Mouse (Mus musculus) layer of hippocampus, adult 8-10 months (tissue): Measurements from ENCODE around the gene Ptprm. TPM values are rescaled to one million over a fixed set of nuclear protein-coding genes. Genes with fewer than 3 reads are reported as not detected.

Experiments used
- DNase-seq, 2 experiments: peaks; one replicate each; pipeline ENCODE4 v3.0.0; 2022; ENCODE audit warnings: low spot score in 2 of 2
- total RNA-seq, 4 experiments: library from RNA; stranded (reverse); gene quantifications; 2 replicates each; pipeline ENCODE4 v1.2.4; 2022

Ptprm gene
- total RNA-seq, 4 experiments from 2014 or later = 24.6 to 31.6 (median 27.6) TPM

DNA sequence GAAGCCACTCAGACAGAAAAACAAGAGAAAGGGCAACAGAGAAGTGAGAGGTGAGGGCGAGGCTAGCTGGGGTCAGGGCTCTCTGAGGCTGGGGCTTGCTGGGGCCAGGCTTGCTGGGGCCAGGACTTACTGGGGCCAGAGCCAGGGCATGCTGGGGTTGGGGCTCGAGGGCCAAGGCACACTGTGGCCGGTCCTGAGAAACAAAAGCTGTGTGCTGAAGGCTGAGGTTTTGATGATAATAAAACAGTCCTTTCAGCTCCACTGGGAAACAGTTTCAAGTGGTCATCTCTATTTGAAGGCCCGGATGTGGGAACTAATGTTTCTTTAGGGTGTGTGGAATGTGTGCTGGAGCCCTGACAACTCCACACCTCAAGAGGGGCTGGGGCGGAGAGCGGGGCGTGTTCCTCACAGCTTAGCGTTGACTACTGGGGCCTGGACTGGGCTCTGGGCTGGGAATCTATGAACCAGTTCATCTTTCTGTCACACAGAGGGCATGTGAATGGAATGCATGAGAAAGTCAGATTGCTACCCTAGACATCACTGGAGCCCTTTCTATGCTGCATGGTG is 615.4 kb downstream of the Ptprm start:
- no peak for DNase-seq

DNA sequence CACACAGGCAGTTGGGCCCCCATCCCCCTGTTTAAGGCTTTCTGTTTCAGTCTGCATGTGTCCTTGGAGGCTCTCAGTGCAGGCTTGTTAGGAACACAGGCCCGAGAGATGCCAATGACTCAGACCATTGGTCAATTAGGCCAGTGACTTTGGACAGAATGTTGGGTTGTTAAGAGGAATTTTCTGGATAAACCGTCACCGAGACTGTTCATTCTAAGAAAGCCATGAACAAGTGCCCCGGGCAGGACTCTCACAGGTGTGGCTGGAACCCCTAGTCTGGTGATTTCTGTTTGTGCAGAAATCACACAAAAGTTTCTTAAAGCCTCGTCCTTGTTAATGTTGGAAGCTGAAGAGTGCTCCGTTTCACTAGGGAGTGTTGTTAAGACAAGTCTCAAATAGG is 615.9 kb downstream of the Ptprm start:
- no peak for DNase-seq

DNA sequence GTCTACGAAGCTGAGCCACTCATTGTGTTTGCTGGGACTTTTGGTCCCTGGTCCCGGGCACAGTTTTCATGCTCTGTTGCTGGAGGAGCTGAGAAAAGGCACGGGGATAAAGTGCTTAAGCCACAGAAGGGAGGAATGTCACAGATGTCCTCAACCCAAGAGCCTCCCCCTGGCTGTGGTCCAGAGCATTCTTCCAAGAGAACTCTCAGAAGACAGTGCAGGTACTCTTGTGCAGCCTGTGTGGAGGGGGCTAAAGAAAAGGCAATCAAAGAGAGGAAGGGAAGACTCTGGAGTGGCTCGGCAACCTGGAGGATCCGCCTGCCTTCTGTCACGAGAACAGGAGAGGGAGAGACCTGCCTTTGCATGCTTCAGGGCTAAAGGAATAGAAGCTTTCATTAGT is 617.8 kb downstream of the Ptprm start:
- no peak for DNase-seq

DNA sequence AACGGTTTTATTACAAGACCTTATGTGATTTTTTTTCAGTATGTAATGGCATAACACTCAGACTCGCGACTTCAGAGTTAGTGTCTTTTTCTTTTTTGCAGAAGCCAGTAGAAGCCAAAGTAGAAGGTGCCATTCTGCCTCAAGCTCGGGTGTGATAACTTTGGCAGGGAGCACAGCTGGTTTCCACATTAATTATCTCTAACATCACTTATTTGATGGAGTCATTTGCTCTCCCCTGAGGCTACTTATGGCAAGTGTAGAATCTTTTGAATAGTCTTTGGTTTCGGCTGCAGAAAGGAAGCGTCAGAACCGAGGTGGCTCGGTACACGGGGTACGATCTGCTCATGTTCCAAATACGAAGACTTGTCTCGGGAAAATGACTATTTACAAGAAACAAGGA is 620.7 kb downstream of the Ptprm start:
- DNase-seq = no peak

DNA sequence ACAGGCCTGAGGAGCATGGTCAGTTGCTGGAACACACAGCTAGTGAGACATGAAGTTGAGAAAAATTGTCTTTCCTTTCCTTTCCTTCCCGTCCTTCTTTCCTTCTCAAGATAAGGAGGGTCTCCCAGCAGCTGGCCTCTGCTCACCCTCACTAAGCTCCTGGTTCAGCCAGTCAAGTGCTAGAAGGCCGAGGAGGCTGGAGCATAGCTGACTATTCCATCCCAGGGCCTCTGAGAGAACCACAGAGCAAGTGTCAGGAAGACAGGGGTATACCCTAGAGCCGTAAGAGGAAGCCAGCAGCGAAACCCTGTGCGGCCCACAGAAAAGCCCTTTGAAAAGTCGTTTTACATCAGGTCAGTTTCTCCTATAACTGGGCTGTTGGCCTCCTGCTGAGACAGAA is 624.3 kb downstream of the Ptprm start:
- DNase-seq = no peak

DNA sequence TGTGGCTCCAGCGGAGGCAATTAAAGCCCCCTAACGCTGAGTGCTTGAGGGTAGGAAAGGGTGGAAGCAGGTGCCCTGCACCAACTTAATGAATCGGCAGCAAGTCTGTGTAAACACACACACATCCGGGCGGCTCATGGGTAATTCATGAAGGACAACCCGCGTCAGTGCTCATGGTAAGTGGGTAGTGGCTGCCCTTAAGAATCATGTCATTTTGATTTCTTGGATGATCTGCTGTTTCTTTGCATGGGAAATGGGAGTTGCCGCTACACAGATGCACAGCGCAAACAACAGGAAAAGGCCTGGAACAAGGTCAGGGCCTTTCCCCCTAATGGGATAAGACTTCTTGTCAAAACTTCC is 633.3 kb downstream of the Ptprm start:
- no peak for DNase-seq

DNA sequence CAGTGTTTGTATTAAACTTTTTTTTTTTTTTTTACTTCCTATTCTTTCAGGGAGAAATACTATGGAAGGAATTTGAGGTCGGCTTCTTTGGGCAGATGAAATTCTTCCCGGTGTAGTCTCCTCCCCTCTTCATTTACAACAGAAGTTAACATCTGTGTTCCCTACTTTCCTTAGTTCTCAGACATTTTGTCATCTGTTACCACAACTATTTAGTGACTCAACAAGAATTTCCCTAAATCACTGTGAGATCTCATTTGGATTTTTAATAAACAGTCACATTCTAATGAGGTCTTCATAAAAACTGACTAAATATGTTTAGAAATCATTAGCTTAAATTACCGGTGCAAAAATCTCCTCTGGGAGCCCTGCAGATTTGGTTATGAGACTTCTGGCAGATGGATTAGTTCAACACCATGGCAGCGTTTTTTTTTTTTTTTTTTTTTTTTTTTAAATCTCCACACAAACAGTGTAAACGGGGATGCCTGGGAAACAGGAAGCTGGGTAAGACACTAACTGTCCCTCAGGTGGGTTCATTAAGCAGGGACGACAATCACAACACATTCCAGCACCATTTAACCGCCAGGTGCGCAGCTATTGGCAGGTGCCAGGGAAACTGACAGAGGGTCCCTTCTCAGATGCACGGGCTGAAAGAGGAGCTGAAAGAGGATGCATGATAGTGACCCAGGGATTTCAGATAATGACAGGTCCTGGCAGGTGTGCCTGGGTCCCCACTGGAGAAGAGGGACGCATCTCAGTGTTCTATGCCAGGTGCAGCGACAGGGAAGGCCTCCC is 633.9 kb downstream of the Ptprm start:
- no peak for DNase-seq

DNA sequence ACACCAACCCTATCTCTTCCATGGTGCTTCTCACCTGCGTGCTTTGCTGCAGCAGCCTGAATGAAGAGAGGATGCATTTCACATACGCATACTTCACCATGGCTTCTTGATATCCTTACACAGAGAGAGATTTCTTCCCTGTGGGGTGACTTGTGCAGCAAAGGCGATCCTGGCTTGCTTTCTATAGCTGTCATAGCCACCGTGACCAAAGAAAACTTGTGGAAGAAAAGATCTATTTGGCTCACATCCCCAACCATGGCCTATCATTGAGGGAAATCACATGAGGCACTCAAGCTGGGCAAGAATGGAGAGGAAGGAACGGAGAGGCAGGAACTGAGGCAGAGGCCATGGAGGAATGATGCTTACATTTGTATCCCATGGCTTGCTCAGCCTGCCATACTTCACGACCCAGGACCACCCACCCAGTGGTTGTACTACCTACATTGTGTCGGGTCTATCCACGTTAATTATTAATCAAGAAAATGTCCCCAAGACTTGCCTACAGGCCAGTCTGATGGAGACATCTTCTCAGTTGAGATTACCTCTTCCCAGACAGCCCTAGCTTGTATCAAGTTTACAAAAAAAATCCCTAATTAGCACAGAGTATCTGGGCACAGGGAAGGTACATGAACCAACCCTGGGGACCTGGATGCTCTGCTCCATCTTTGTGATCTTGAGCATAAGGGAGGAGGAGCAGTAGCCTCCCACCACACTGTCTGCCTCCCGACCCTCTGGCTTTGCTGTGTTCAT is 641.6 kb downstream of the Ptprm start:
- no peak for DNase-seq

DNA sequence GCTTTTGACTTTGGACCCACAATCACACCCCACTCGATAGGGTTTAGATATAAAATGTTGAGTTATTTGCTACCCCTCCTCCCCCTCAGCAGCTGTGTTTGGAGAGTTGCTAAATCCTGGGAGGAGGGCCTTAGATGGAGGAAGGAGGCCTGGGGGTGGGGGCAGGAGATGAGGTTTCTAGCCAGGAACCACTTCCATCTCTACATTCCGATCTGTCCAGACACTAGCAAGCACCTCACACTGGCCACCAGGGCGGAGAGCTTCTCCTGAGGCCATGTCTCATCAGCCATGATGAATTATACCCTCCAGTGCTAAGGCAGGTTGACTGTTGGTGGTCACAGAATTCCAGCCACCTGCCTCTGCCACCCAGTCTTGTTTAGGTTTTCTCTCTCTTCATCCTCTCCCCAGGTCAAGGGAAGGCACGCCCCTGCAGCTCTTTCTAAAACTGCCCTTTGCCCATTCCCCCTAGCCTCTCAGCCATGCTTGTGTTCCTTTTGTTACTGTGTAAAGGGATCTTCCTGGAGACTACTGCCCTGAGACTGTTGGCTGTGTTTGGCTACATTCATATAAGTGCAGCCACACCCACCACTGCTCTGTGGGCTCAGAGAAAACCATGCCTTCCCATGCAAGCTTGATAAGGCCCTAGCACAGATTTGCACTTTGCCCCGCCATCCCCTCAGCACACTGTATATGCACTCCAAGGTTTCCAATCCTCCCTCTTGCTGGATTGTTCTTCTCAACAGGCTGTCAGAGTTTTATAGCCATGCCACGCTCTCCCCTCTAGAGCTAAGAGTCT is 642.8 kb downstream of the Ptprm start:
- no peak for DNase-seq

DNA sequence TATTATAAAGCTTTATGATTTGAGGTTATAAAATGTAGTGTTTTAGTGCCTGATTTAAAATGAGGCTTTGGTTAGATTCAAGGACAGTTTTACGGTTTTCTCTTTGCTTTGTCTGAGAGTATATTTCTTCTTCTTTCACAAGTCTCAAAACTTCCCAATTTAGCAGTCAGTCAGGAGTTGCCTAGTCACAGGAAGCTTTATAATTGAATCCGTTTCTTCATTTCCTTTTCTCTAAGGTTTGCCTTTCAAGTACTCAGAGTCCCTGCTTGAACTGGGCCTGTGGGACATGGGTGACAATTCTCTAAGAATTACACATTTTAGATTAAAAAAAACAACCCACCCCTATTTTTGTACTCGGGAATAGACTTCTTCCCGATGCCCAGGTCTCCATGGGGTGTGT is 643.7 kb downstream of the Ptprm start:
- no peak for DNase-seq

DNA sequence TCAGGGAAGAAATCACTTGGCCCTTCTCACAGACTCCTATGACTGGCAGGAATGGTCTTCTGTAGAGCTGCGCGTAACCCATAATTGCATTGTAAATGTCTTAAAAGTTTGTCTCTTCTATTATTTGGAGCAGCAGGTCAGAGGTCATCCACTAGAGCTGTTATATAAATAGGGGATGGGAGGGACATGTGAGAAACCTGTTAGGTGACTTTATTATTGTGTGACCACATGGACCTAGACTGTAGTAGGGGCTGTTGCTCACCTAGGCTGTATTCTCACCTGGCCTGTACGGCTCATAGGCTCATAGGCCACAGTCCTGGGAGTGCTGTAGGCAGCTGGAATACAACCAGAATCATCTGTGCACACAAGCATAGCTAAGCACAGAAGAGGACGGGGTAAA is 645.5 kb downstream of the Ptprm start:
- no peak for DNase-seq

DNA sequence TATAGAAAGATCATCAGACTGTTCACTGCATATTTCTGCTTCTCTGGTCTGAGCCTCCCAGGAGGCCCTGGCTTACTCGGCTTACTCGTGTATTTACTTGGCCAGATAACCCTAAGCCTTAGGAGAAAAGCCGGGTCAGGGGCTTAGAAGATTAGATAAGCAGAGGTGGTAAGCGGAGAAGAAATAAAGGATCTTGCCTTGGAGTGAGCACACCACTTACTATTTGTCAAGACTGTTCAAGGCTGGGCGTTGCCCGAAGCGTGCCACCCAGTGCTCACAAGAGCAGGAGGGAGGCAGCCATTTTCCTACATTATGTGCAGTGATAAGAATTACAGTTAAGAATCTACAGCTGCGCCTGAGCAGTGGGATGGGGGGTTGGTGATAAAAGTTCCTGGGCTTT is 646.6 kb downstream of the Ptprm start:
- DNase-seq = no peak

DNA sequence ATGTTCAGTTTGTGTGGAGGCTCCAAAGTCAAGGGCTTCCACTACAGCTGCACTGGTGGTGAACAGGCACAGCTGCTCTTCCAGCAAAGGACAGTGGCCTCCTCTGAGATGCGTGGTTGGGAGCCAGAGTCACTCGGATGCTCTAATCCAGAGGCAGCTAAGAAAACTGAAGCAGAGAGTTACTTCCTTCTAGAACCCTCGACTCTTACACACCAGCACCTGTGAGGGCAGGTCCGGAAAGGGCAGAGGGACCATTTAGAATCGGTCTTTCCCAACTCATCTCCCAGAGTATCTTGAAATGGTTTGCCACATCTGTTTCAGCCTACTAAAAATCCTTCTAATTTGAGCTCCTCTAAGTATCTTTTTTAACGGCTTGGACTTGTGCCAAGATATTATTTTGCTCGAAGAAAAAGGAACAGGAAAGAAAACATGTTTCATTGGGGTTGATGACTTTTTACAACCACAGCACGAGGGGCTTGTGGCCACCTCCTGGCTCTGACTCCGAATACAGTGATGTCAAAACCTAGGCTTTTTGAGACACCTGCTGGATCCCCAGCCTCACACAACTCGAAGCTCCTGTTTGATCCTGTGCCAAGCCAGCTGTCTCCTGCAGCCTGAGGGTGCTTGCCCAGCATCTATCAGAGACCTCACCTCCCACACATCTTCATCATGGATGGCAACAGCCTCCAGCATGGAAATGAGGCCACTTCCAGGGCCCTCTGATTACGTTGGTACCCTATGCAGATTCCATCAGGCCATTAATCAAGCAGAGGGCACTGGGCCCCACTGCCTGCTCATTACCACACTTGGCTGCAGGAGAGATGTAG is 652.7 kb downstream of the Ptprm start:
- DNase-seq = no peak

DNA sequence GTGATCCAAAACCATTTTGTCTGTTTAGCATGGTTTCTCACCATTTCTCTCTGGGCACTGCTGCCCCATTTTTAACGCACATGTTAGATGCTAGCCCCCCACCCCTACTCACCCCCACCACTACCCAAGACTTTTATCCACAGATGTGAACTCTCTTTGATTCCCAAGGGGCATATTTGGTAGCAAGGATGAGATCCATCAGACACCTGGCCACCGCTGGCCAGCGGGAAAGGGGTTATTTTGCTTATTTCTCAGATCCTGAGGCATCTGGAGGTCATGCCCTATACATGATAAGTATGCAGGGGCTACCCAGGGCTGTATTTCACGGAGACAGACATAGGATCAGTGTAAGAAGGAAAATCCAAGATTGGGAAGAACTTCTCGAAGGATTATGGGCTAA is 654.4 kb downstream of the Ptprm start:
- DNase-seq = no peak

DNA sequence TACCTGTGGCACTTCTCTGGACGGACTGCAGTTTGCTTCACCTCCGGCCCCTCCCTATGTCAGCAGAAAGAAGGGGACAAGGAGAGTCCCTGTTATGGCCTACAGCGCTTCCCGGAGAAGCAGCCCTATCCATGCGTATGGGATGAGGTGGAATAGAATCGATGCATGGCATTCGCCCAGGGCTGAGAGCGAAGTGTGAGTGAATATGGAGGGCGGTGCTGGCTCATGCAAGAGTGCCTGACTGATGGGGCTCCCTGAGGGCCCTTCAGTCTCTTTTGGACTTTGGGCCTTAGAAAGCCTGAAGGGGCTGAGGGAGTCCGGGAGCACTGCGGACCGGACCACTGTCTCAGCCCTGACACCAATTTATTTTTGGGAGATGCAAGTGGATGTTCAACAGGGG is 656.6 kb downstream of the Ptprm start:
- no peak for DNase-seq

DNA sequence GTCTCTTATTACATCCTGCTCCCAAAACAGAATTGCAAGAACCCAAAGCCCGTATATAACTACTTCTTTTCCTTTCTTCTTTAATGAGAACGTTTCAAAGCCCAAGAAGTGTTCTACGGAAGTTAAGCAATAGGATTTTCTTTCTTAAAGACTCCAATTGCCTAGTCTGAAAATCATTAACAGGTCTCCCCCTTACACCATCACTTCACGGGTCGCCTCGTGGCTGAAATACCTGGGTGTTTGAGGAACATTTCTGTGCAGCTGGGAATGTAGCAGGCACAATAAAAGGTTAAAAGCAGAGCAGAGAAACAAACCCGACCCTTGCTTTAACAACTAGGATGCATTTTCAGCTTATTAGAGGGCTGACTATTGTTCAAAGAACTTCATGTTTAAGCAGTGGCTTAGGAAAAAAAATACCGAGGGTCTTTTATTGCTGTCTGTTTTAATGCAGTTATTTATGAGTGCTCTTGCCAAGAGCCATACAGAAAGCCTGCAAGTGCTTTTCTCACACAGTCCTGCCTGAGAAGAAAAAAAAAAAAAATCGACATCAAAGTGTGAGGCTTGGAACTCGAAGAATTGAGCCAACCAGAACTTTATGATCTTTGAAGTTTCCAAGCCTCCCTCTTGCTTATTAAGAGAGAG is 657.6 kb downstream of the Ptprm start:
- DNase-seq = no peak

DNA sequence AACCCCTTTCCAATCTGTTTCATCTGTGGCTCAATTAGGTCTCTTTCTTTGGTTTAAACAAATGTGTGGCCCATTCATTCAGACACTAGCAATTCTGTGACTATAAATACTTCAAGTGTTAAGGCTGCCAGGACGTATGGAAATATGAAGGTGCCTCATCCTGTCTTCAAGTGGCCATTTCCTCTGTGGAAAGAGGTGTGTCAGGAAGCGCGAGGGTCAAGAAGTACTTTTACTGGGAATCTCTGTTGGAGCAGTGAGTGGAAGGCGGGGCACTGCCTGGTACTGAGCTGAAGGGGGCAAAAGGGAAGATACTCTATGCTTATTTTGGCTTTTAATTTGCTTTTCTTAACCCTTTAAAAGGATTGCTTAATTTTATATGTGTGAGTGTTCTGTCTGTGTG is 659.9 kb downstream of the Ptprm start:
- DNase-seq = no peak

DNA sequence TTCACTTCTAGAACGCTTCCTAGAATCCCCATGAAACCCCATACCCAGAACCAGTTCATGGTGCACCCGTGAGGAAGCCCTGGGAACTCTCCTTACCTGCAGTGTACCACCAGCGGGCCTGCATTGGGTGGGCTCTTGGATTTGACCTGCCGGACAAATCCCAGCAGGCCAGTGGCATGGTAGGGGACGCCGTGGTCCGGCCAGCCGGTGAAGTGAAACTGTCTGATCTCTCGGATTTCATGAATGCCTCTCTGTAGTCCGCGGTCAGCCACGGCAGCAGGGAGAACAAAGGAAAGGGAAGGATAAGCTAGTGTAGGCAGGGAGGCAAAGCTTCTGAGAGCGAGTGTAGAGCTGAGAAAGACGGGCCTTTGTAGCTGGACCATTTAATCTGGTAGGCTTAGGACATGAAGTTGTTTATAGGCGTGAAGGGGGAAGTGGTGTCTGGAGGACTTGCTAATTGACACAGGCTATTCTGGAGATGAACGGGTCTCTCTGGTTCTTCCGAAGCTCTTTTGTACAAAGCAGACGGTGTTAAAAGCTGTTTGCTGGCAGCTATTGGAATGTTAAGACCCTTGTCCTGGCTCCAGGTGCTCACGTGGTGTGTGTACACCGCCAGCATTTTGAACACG is 660.5 kb downstream of the Ptprm start:
- DNase-seq = no peak

DNA sequence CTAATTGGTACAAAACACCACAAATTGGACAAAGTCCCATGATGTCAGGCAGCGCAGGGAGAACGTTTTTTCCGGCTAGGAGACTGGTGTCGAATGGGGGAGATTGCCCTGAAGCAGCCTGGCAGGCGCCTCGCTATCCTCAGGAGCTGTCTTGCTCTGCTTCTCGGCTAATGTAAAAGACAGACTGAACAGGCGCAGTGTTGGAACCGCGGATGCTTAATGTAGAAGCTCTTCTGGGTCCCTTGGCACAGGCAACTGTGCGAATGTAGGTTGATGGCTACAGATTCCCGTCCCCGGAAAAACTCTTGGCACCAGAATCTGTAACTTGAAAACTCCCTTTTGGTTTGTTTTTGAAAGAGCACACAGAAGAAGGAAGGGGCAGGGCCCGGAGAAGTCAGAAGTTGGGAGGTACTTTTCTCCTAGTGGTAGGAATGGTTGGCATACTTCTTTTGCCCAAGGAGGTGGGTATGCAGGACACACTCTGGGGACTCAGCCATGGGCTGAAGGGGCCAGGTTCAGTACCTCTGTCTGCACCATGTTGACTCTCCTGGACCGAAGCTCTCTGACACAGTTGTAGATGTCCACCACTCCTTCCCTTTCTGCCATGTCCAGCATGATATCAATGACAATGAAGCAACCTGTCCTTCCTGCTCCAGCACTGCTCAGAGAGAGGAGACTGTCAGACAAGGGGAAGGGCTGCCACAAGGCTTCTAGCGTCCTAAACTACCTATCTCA is 661.1 kb downstream of the Ptprm start:
- no peak for DNase-seq
